Mouse (Mus musculus): ENCODE measurements around the gene Kif22. TPM values are rescaled to one million over a fixed set of nuclear protein-coding genes. Genes with fewer than 3 reads are reported as not detected.
"Not testable (repeated sequence)": the region's sequence is repeated elsewhere in the genome, so short reads cannot be mapped to it uniquely, and the experiment has no call there.

Kif22 gene
- total RNA-seq (2014; fragmentation: Nextera tagmentation) (26.2 and 29.2 TPM in 2 replicates), total RNA-seq (2017) (65.0 and 67.4 TPM in 2 replicates)

DNA sequence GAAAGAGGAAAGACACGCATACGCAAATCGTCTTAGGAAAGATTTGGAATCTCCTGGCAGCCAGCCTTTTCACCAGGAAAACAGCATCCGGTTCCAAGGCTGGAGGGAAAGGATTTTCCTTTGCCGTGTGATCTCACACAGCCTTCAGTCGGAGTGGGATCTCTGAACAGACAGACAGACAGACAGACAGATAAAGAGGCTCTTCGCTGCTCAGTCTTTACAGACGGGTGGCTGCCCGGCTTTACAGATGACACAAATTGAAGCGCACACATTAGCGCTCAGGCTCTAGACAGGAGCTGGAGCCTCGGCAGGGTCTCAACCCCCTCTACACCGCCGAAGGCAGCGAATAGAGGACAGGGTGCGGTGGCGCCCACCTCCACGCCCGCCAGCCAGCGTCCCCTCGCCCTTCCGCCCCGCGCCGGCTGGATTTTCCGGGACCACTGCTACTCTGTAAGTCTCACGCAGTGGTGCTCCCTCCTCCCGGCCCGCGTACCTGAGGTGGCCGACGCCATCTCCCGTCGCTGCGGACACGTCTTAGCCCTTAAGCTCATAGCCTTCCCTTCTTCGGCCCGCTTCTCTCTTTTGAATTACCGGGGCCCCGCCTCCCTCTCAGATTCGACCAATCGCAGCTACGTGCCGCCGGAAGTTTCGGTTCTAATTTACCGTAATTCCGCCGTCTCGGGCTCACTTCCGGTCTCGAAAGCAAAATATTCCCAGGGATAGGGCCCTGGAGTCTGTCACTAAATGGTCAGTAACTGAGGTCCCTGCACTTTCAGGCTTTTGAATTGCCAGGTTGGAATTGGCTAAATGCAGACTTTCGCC lies at the start of gene Kif22:
Gene Kif22 (minus strand): TSS at position 621 of the 822 bp plus-strand sequence.
- peak; percentile 99 for ATAC-seq (replicated peaks; ENCODE audit: poor library complexity, severe bottlenecking)

DNA sequence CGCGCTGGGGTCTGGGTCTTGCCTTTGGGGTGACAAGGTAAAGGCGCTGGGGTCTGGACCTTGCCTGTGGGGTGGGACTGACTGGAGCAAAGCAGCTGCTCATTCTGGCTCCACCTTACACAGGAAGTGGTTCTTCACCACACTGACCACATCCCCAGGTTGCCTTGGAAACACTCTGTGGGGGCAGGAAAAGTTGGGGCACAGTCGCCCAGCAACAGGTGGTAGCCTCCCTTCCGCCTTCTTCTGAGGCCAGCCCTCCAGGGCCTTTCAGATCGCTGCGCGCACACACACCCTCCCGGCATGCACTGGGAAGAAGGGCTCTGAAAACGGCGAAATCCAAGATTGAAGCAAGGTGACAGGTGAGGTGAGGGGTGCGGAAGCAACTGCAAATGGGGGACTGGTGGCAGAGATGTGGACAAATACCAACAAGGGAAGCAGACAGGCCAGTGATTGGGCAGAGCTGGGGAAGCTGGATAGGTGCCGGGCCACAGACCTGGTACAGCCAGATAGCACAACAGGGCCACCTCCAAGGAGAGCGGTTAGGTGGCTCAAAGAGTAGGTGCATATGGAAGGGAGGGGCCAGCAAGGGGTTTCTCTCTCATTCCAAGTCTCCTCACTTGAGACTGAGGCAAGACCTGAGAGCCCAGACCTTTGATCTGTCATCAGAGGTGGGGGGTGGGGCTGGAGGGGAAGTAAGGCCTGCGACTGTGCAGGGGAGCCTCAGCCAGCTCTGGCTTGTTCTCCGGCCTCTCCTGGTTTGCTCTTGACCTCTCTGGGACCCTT lies 49.0 kb upstream of the Kif22 start, which contains the start of gene AI467606:
Gene AI467606 (plus strand): TSS at position 246 of the 783 bp plus-strand sequence.
- ATAC-seq (replicated peaks; ENCODE audit: poor library complexity, severe bottlenecking) = peak; percentile 90

DNA sequence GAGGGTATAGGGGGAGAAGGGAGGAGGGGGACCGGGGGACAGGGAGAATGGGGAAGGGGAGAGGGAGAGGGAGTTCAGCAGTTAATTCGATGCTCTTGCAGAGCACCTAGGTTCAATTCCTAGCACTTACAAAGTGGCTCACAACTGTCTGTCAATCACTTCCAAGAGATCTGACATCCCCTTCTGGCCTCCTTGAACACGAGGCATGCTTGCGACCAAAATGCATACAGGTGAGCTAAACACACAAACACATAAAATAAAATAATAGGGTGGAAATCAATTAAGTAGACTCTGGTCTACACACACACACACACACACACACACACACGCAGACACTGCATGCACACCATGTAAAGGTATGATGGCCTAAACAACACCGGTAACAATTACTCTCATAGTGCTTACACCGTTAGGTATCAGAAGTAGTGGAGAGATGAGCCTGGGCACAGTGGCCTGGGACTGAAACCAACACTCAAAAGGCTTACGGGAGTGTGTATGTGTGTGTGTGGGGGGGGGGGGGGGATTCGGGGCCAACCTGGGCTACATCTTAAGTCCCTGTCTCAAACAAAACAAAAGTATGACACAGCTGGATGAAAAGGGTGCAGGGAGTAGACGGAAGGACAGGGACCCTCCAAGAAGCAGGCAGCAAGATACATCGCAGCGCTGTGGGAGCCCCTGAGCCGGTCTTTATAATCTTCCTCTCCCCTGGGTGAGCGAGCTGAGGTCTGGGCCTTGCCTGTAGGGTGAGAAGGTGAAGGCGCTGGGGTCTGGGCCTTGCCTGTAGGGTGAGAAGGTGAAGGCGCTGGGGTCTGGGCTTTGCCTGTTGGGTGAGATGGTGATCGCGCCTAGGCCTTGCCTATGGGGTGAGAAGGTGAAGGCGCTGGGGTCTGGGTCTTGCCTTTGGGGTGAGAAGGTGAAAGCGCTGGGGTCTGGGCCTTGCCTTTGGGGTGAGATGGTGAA lies 48.2 kb upstream of the Kif22 start:
- ATAC-seq (replicated peaks; ENCODE audit: poor library complexity, severe bottlenecking) = no peak

DNA sequence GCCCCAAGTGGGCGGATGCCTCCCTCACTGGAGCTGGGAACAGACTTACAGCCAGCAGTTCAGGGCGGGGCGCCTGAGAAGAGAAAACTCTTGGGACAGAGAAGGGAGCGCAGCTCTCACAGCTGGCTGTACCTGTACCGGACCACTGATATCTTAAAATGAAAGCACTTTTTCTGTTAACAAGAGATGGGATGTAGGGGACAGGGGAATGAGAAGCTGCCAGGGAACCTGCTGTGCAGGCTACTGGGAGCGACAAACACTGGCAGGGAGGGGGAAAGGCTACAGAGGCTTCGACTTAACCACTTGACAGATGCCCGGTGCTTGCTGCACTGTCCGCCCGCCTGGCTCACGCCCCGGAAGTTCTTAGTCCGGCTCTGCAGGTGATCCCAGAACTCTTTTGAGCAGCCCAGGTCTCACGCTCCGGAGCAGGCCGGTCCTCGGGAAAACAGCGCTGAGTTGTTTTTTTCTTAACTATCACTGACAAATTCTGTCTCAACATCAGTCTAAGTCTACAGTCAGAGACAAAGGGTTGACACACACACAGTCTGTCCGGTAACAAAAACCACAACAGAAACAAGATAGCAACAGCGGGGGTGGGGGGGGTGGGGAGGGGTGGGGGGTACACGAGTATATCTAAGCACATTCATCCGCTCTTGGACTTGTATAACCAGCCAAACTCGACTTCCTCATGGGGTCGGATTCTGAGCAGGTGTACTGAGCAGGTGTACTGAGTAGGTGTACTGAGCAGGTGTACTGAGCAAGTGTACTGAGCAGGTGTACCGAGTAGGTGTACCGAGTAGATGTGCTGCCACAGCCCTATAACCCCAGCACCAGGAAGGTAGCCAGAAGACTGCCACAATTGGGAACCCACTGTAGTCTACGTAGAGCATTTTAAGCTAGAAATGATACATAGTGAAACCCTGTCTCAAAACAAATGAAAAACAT lies 46.9 kb upstream of the Kif22 start:
- ATAC-seq (replicated peaks; ENCODE audit: poor library complexity, severe bottlenecking) = peak; percentile 4; the same call in 1 of the 2 replicates

DNA sequence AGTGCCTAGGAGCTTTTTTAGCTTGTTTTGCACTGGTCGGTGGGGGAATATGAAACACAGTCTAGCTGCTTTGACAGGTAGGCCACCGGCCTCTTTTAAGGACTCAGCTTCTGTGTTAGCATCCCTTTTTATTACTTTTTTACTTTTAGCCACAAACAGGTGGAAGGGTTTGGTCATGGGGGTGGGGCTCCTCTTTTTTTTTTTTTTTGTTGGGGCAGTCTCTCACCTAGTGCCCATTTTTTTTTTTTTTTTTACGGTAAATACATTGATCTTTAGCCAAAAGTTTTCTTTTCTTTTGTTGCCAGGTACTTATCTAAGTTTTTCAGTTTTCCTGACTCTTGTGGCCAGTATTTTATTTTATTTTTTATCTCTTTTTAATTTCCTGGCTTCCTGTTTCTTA lies 45.8 kb upstream of the Kif22 start:
- ATAC-seq (replicated peaks; ENCODE audit: poor library complexity, severe bottlenecking) = no peak

DNA sequence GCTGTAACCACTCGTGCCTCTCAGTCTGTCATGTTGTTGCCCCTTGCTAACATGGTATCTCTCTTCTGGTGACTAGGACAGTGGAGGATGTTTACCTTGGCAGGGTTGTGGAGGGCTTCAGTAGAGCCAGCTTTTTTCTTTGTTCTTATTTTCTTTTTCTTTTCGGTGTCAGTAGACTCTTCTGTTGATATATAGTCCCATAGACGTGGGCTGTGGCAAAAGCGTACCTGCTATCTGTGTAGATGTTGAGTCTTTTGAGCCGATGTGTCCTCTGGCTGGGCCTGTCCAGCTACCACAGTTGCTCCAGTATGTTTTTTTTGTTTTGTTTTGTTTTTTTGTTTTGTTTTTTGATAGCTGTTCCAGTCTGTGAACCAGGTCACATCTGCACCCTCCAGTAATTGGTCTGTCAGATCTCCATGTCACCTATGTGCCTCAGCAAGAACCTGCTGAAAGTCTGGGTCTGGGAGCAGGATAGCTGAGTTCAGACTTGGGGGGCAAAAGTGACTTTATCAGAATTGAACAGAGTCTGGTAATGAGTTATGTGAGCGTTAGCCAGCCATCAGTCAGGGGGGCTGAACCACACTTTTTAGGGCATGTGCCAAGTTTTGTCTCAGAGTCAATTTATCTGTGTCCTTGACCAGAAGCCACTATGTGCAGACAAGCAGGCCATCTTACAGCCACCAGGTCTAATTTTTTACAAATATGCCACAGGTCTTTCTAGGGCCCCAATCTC lies 45.2 kb upstream of the Kif22 start, which contains the start of gene Zg16:
Gene Zg16 (minus strand): TSS at position 51 of the 733 bp plus-strand sequence.
- not testable (repeated sequence) for ATAC-seq (replicated peaks; ENCODE audit: poor library complexity, severe bottlenecking)

DNA sequence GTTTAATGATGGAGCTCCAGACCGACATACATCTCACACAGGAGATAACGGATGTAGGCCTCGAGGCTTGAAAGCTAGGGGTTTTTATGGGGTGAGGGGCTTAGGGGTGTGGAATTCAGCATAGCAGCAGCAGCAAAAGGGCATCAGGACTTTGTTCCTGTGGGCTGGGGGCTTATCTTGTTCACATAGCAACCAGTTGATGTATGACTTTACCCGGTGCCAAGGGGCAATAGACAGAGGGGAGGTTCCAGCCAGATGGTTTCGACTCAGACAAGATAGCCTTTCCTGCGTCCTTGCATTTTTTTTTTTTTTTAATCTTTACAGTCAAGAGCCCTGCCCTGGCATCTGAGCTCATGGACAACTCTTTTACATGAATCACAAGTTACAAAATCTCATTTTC lies 43.5 kb upstream of the Kif22 start:
- not testable (repeated sequence) for ATAC-seq (replicated peaks; ENCODE audit: poor library complexity, severe bottlenecking)

DNA sequence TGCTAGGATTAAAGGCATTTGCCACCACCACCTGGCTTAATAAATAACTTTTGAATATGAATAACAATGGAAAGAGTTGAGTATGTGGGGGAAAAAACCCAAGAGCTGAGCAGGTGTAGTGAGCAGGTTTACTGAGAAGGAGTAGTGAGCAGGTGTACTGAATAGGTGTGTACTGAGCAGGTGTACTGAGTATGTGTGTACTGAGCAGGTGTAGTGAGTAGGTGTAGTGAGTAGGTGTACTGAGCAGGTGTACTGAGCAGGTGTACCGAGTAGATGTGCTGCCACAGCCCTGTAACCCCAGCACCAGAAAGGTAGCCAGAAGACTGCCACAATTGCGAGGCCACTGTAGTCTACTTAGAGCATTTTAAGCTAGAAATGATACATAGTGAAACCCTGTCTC lies 42.5 kb upstream of the Kif22 start:
- ATAC-seq (replicated peaks; ENCODE audit: poor library complexity, severe bottlenecking) = no peak

DNA sequence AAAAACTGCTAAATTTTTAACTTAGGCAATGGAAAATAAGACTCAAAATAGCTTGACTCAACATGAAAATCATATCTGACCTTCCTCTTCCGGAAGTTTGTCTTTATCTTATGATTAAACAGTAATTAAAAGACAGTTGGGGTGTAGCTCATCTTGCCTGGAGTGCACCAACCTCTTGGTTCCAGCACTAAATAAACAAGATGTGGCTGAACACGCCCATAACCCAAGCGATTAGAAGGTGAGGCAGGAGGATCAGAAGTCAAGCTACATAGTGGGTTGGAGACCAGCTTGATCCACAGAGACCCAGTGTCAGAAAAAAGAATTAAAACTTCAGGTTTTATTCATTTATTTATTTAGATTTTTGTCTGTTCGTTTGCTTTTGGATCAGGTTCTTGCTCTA lies 41.4 kb upstream of the Kif22 start:
- no peak for ATAC-seq (replicated peaks; ENCODE audit: poor library complexity, severe bottlenecking)

DNA sequence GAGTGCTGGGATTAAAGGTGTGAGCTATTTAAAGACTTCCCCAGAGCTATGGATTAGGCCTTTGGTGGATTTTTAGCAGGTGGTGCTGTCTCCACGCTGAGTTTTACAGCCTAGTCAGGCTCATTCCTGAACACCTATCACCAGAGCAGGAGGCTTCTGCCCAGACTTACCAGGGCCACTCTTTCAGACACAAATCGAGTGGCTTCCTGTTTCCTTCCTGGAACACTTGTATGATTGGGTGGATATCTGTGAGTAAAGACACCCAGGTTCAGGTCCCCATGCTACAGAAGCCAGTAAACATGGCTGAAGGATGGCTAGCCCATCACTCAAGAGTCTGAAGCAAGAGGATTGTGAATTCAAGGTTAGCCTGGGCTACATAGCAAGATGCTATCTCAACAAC lies 40.7 kb upstream of the Kif22 start:
- no peak for ATAC-seq (replicated peaks; ENCODE audit: poor library complexity, severe bottlenecking)

DNA sequence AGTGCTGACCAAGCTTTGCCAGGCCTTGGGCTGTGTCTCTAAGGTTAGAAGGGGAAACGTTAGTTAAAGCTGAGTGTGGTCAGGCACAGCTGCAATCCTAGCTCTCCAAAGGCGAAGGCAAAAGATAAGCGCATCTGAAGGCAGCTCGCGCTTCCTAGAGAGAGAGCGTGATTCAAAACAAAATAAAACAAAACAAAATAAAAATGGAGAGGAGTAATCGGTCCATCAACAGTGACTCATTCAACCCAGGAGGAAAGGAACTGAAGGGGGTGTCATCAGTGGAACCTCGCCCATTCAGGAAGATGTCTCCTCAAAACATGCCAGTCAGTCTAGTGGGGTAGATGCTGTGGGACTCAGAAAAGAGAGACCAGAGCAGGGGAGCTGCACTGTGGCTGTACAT lies 40.0 kb upstream of the Kif22 start:
- ATAC-seq (replicated peaks; ENCODE audit: poor library complexity, severe bottlenecking) = 0 out of 2 replicates have a peak, but pooled peaks have one; percentile 6

DNA sequence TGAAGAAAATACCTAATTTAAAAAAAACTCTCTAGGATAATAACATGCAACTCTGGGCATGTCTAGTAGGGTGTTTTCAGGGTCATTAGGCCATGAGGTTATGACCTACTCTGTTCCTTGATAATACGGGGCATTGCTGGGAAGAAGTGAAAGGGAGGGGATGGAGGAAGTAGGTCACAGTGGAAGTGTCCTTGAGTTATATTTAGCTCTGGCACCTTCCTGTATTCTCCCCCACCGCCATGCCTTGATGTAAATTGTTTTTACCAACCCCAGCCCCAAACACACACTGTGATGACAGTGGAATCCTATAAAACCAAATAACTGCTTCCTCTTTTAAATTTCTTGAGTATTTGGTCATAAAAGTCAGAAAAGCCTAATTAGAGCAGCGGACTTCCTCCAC lies 37.8 kb upstream of the Kif22 start:
- ATAC-seq (replicated peaks; ENCODE audit: poor library complexity, severe bottlenecking) = peak; percentile 92

DNA sequence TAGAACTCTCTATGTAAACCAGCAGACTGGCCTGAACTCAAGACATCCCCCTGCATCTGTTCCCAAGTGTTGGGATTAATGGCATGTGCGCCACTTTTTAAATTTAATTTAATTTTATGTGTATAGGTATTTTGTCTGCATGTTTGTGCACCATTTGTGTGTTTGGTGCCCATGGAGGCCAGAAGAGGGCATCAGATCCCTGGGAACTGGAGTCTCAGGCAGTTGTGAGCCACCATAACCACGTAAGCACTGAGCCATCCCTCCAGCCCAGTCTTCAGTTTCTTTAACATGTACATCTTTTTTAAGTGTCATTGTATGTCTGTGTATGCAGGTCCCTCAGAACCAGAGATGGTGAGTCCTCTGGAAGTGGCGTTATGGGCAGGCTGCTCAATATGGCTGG lies 35.4 kb upstream of the Kif22 start:
- ATAC-seq (replicated peaks; ENCODE audit: poor library complexity, severe bottlenecking) = no peak

DNA sequence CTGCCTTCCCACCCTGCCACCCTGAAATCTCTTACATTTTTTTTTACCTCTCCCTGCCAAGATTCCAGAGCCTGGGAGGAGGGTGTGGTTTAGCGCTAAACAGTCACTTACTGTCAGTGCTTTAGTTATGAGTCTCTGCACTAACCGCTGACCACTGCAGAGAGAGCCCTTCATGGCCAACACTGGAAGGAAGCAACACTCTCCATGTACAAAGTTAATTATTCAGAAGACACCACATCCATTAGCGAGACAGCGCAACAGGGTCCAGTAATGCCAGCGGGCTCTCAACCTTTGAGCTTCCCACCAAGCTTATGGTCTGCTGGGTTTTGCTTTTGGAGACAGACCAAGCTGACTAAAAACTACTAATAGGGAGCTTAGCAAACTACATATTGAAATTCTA lies 33.9 kb upstream of the Kif22 start:
- no peak for ATAC-seq (replicated peaks; ENCODE audit: poor library complexity, severe bottlenecking)

DNA sequence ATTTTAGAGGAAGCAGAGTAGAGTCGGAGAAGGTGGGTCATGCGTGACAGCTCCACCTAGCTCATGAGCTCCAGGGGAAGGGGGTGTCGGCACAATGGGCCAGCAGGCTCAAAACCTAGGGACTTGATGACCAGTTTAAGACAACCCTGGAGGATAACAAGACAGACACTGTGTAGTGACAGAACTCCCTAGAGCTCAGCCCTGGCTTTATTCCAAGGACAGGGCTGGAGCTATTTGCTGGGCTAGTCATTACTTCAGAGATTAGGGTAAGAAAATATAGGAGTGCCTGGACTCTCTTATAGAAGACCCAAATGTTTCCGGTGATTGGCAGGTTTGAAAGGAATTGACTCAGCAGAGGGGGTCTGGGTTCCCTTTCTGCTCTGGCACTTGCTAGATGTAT lies 30.9 kb upstream of the Kif22 start:
- ATAC-seq (replicated peaks; ENCODE audit: poor library complexity, severe bottlenecking) = no peak

DNA sequence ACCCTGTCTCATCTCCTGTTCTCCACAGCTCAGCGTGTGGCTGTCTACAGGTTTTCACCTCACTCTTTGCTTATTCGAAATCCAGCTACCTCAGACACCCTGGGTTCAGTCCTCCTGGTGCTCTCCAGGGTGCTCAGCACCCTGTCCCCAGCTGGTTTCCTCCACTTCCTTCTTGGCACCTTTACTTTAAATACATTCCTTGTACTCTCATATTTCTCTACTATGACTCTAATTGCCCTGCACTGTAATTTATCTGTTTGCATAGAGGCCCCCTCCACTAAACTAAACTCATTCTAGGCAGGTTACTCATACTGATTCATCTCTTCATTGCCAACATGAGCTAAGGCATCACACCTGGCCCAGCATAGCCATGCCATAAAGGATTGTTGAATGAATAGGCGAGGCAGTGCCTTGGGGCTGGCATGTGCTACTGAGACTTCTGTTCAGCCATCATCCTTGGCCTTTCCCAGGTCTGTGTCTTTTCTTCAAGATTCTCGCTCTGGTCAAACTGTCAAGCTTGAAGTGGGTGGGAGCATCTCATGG lies 28.7 kb upstream of the Kif22 start:
- ATAC-seq (replicated peaks; ENCODE audit: poor library complexity, severe bottlenecking) = no peak

DNA sequence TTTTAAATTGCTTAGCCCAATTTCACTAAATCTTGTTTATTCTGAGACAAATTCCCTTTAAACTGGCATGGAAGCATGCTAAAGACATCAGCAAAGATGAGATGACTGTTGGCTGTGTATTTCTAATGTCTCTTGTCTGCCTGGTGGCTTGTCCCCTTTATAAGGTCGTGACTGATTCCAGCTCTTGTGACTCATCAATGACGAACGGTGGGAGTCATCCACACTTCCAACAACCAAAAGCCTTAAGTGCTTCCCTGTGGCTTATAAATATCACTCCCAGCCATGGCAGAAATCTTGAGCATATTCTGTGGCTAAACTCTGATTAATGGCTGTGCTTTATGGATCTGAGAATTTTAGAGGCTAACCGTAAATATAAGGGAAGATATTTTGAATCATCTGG lies 24.0 kb upstream of the Kif22 start:
- no peak for ATAC-seq (replicated peaks; ENCODE audit: poor library complexity, severe bottlenecking)

DNA sequence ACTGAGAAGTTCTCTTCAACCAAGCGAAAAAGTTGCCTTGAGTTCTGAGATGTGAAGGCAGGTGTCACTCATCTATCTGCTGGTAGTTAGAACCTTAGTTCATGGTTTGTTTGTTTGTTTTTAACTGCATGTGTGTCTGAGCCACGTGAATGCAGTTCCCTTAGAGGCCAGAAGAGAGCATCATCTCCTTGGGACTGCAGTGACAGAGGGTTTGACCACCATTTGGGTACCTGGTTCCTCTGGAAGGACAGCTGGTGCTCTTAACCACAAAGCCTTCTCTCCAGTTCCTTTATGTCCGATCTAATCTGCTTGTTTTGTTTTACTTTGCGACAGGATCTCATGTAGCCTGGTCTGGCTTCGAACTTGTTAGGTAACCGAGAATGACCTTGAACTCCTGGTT lies 23.3 kb upstream of the Kif22 start:
- ATAC-seq (replicated peaks; ENCODE audit: poor library complexity, severe bottlenecking) = peak; percentile 62
